Mouse (Mus musculus) olfactory bulb, adult 2 months (tissue): Measurements from ENCODE around the gene 2900026A02Rik. TPM values are rescaled to one million over a fixed set of nuclear protein-coding genes. Genes with fewer than 3 reads are reported as not detected.

ENCODE experiments used
- H3K27ac ChIP-seq: fragments of 200-500 bp; 2 replicates; pipeline ENCODE4 v1.5.1; 2012; ENCODE audit warnings: low read depth, low read length; ENCODE audit not compliant: insufficient read depth
- H3K4me1 ChIP-seq: fragments of 200-500 bp; 2 replicates; pipeline ENCODE4 v1.6.1; 2012; ENCODE audit warnings: low read length; ENCODE audit not compliant: control insufficient read depth, insufficient read depth
- H3K4me3 ChIP-seq: fragments of 200-500 bp; 2 replicates; pipeline ENCODE4 v1.5.1; 2012; ENCODE audit warnings: mild to moderate bottlenecking, low read depth, low read length, moderate library complexity; ENCODE audit not compliant: insufficient read depth
- CTCF ChIP-seq: fragments of 200-500 bp; IDR thresholded peaks from 2 replicates; pipeline ENCODE4 v1.5.1; 2012; ENCODE audit warnings: low read depth, mild to moderate bottlenecking, low read length, moderate library complexity; ENCODE audit not compliant: insufficient read depth
- POLR2A ChIP-seq: fragments of 200-500 bp; IDR thresholded peaks from 2 replicates; pipeline ENCODE4 v1.6.1; 2012; ENCODE audit warnings: mild to moderate bottlenecking, low read depth, low read length, moderate library complexity; ENCODE audit not compliant: insufficient read depth
- WGBS: fragments of 180-500 bp; shearing (Covaris S2); methylation state at CpG from one replicate; pipeline ENCODE4 v1.1.7; 2018; 5-methylcytosine and 5-hydroxymethylcytosine counted together
- polyA plus RNA-seq: library from polyadenylated mRNA; stranded (reverse); fragments of >200 nt; gene quantifications from 2 replicates; pipeline ENCODE4 v1.2.4, GENCODE M21; 2012; ENCODE audit warnings: low replicate concordance; ENCODE audit not compliant: missing spikeins, insufficient read depth, insufficient read length

Gene 2900026A02Rik
- polyA plus RNA-seq, 1 experiment: not detected

- TF ChIP-seq POLR2A (no peak), CTCF (no peak)
- Histone ChIP-seq H3K27ac (no peak overlapping the region), H3K4me1 (peaks cover 8% of the 10 kb centered on the region), H3K4me3 (0 out of 2 replicates have a peak overlapping the region, but pooled peaks have one; percentile 8)
- 89% methylated on average over 15 of the region's 15 CpGs for WGBS
These were observed 40.3 kb downstream of the 2900026A02Rik start for GRCm38 (mm10) chr5:113180755-113181154.

DNA sequence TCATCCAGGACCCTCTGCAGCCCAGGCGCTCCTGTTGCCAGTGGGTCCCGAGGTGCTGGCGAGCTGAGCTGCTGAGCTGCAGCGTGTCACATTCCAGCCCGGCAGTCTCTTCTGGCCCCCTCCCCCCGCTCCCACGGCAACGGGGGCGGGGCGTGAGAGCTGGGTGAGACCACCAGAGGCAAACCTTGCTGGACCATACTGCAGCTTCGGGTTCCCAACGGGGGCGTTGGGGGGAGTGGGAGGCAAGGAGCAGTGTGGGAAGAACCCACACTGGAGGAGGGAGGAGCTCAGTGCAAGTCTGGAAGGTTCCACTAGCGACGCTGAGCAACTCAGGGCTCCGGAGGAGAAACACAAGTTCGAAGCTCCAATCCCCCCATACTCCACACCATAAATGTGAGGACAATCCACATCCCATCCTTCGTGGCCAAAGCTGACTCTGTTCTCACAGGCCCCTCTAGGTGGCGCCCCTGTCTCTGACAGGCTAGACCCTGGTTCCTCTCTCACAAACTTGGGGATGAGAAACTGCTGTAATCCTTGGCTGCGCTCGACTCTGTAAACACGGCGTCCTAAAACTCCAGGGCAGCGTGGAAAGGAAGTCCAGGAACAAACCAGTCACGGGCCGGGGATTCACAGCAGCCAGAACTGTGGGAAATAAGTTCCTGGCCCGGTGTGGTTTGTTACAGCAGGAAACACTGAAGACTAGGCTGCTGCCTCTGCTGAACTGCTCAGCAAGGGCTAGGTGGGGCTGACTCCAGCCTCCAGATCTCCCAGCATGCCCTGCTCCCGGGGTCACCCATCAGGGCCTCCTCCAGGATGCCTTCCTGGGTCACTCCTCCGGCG lies 41.0 kb downstream of the 2900026A02Rik start:
- TF ChIP-seq CTCF (peak; percentile 65), POLR2A (no peak)
- Histone ChIP-seq H3K4me3 (peak overlapping the region; percentile 8), H3K4me1 (peaks cover 8% of the 10 kb centered on the region), H3K27ac (no peak overlapping the region)
- WGBS: 6% methylated on average over 30 of the region's 30 CpGs

DNA sequence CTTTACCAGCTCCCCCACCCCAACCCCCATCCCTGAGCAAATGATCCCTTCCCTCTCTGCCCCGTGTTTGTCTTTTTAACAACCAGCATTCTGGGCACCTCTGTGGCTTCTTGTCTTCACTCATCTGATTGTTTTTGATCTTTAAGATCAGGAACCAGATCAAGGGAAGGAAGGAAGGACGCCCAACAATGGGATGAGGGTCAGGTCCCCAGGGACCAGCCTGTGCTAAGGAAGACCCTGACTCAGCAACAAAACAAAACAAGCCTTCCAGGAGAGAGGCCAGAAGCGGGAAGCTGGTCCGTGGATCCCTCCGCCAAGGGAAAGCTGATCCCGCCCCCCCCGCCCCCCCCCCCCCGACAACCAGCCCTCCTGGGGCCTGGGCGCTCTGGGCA lies 41.6 kb downstream of the 2900026A02Rik start:
- 13% methylated on average over 9 of the region's 9 CpGs for WGBS
- H3K27ac ChIP-seq: no peak overlapping the region
- TF ChIP-seq CTCF (no peak), POLR2A (no peak)
- H3K4me1 ChIP-seq: peaks cover 8% of the 10 kb centered on the region
- H3K4me3 ChIP-seq: no peak overlapping the region

GRCm38 (mm10) chr5:113175976-113176375 lies 45.1 kb downstream of the 2900026A02Rik start:
- Histone ChIP-seq H3K27ac (no peak overlapping the region), H3K4me1 (peaks cover 8% of the 10 kb centered on the region), H3K4me3 (no peak overlapping the region)
- TF ChIP-seq CTCF: no peak
- TF ChIP-seq POLR2A: no peak
- 91% methylated on average over 10 of the region's 10 CpGs for WGBS

GRCm38 (mm10) chr5:113174916-113175692 lies 45.9 kb downstream of the 2900026A02Rik start:
- 66% methylated on average over 24 of the region's 24 CpGs for WGBS
- Histone ChIP-seq H3K4me1 (peaks cover 4% of the 10 kb centered on the region), H3K27ac (no peak overlapping the region), H3K4me3 (no peak overlapping the region)
- TF ChIP-seq CTCF (peak; percentile 40; the same call in 1 of the 2 replicates), POLR2A (no peak)

GRCm38 (mm10) chr5:113173318-113173717 lies 47.7 kb downstream of the 2900026A02Rik start:
- WGBS: 22% methylated on average over 5 of the region's 5 CpGs

GRCm38 (mm10) chr5:113171968-113172578 lies 49.0 kb downstream of the 2900026A02Rik start:
- Histone ChIP-seq H3K4me1 (peaks cover under 1% of the 10 kb centered on the region; the same call in 1 of the 2 replicates), H3K27ac (no peak overlapping the region), H3K4me3 (no peak overlapping the region)
- TF ChIP-seq CTCF (no peak), POLR2A (no peak)
- 93% methylated on average over 10 of the region's 10 CpGs for WGBS

More at GRCm38 (mm10) chr5:113173318-113173717, 47.7 kb downstream of the 2900026A02Rik start:
- Histone ChIP-seq H3K4me1 (no peaks in the 10 kb centered on the region), H3K4me3 (no peak overlapping the region), H3K27ac (no peak overlapping the region)
- TF ChIP-seq POLR2A: no peak
- peak; percentile 89 for TF ChIP-seq CTCF

DNA sequence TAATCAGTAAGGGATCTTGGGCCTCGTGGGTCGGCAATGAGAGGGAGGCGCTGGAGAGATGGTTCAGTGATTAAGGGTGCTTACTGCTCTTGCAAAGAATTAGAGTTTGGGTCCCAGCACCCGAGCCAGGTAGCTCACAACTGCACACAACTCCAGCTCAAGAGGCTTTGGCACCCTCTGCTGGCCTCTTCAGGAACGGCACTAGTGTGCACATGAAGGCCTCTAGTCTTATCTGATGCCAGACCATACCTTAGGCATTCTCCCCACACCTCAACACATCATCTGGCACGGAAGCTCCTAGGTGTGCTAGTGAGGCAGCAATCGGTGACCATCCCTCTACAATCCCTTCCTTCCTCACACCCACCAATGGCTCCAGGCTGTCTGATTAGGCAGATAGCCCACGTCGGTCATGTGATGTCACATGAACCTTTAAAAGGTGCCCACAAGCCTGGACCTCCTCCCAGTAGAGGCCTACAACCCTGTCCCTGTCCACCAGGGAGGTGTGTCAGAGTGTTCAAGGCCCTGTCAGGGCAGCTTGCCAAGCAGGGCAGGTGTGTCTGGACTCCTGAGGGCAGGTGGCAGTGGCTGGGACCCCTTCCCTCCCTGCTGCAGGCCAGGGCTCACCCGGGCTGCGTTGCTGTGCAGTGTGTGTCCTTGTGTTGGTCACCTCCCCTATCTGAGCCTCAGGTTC lies 50.8 kb downstream of the 2900026A02Rik start:
- 94% methylated on average over 11 of the region's 11 CpGs for WGBS
- H3K4me1 ChIP-seq: peaks cover 19% of the 10 kb centered on the region
- H3K4me3 ChIP-seq: no peak overlapping the region
- TF ChIP-seq CTCF (no peak), POLR2A (no peak)
- no peak overlapping the region for H3K27ac ChIP-seq

GRCm38 (mm10) chr5:113167733-113168132 lies 53.3 kb downstream of the 2900026A02Rik start:
- Histone ChIP-seq H3K27ac (no peak overlapping the region), H3K4me1 (peaks cover 37% of the 10 kb centered on the region), H3K4me3 (no peak overlapping the region)
- 42% methylated on average over 2 of the region's 2 CpGs for WGBS
- TF ChIP-seq CTCF (no peak), POLR2A (no peak)
